Mouse (Mus musculus) A20 (cell line): Measurements from ENCODE around the gene Adam12.

Experiments
- DNase-seq: peaks from one replicate; pipeline ENCODE4 v3.0.0-alpha.2; 2011; ENCODE audit warnings: low read depth, low spot score

Adam12 gene

GRCm38 (mm10) chr7:134224741-134225612 lies 7.0 kb downstream of the Adam12 start:
- DNase-seq, result no peak

DNA sequence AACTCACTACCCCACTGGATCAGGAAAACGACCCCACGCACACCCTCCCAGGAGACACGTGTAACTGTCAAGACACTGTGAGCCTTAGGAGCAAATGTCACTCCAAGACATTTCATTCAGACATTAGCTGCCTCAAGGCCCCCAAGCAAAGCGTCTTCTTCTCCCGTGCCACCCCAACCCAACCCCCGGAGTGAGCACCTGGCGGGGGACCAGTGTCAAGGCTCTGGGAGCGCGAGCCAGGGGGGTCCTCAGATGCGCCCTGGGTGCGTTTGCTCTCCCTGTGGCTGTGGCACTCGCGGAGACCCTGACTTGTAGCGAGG lies 7.6 kb downstream of the Adam12 start:
- no peak for DNase-seq

GRCm38 (mm10) chr7:134223444-134224161 lies 8.3 kb downstream of the Adam12 start:
- DNase-seq, result no peak

DNA sequence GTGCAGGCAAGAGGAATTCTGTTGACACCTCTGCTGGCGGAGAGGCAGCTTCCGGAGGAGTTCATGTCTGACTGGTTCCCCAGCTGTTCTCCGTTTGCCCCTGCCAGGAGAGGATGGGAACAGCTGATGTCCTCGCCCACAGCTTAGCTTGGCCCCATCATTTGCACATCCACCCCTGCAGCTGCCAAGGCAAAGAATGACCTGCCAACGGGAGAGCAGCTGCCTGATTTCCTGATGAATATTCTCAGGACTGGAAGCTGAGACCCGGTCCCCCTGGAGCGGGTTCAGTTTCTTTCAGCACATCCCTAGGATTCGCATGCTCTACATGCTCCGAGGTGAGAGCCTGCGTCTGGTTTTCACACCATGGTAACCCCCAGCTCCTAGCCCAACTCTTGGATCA lies 24.0 kb downstream of the Adam12 start:
- DNase-seq, result no peak

GRCm38 (mm10) chr7:134193089-134193488 lies 38.9 kb downstream of the Adam12 start:
- no peak for DNase-seq

DNA sequence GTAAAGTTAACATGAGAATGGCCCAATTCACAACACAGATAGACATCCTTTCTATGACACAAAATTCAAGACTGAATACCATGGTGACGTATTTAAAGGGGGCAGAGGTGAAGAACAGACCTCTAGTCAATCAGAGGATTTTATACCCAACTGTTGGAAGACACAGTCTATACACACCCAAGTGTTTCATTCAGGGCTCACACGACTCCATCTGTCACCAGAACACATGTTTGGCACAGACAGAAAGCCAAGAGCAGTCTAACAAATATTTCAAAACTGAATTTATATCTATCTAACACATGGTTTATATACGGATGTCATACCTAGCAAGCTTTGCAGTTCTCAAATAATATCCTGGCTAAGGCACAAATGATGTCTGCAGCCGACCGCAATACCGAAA lies 41.8 kb downstream of the Adam12 start:
- DNase-seq, result no peak

DNA sequence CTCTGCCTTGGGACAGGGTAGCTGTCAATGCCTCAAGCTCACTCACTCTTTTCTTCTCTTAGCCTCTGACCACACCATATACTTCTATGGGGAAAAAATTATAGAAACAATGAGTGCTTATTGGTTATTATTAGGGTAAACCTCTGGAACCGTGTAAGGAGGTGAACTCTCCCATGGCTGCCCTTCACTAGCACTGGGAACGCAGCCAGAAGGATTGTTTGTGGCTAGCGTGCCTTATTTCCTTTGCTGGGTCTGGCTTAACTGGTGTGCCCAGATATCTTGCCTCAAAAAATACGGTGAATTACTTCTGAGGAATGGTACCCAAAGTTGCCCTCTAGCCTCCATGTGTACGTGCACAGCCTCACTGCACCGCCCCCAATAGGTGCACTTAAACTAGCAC lies 43.4 kb downstream of the Adam12 start:
- DNase-seq, result no peak

DNA sequence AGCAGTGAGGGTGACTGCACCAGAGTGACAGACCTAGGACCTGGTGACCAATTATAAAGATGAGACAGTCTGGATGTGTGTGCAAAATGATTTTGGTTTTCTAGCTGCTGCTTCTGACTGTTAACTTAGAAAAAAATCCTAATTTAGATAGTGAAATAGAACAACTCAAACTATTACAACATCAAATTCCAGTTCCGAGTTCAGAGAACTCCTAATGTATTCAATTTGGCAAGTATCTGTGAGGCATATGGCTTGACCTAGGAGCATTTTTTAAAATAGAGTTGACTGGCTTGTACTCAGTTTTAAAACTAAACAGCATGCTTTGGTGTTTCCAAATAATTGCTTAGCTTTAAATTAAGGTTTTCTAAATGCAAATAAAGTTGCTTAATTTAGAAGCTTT lies 44.0 kb downstream of the Adam12 start:
- DNase-seq, result no peak

DNA sequence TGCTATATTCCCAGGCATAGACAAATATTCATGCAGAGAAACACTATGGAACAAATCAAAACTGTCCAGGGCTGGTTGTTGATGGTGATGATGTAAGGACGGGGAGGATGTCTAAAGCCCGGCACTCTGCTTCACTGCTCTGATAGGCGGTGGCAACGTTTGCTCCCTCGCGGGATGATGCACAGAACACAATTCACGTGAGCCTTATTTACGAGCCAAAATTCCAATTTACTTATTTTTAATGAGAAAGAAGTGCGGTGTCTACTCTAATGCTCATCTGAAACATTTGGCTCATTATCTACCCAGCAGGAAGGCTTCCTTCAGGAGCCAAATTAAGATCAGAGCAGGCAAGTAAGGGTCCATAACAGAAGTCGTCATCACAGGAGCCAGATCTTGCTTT lies 45.4 kb downstream of the Adam12 start:
- no peak for DNase-seq

DNA sequence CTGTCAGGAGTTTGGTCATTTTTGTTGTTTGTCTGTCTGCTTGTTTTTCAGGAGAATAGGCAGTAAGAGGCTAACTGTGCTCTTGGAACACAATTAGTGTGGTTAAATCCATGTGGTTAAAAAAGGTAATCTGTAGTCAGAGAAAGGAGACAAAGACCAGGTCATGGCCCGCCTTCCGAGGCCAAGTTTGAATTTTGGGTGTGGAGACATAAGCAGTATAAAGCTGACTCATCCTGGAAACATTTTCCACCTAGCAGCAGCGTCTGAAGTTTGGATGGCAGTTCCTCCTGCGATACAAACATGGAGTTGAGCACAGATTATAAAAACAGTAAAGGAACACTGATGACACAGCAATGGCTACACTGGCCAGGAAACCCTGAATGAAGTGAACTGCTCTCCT lies 46.2 kb downstream of the Adam12 start:
- DNase-seq, result no peak

GRCm38 (mm10) chr7:134181717-134182116 lies 50.2 kb downstream of the Adam12 start:
- no peak for DNase-seq

DNA sequence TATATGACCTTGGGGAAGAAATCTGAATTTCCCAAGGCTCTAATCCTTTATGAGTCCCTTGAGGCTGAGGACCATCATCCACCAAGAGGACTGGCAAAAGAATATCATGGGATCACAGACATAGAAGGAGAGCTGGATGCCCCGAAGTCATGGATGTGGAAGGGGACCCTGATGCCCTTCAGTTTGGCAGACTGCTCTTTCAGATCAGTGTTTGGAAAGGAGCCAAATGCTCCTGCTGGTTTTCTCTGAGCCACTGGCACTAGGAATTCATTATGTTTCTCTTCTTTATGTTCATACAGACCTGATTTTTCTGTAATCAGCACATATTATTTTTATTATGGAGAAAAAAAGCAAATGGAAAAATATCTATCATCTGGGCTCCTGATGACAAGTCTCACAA lies 50.9 kb downstream of the Adam12 start:
- no peak for DNase-seq

GRCm38 (mm10) chr7:134177051-134177450 lies 54.9 kb downstream of the Adam12 start:
- no peak for DNase-seq

GRCm38 (mm10) chr7:134175201-134175600 lies 56.7 kb downstream of the Adam12 start:
- DNase-seq, result no peak

DNA sequence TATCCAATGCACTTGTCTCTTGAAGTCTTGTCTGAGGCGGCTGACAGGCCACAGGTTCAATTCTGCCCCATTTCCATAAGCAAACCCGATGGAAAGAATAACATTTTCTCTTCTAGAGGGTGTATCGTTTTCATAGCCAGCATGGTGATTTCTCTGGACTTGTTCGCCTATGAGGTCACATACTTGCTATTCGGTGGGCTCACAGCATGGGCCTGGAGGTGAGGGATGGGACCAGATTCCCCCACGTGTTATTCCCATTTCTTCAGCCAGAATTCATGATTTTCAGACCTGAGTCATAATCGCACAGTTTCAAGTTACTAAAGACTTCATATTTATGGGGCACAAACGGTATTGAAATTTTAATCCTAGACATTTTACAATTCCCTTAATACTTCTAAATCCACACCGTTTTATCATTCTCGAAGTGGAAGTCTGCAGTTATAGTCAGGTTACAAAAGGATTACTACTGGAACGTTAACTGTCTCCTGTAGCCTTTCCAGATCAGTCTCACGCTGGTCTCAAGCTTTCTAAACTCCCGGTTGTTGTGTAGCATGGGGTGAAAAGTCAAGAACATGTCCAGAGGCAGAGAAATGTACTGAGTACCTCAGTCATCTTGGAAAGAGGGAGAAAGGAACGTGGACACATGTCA lies 58.4 kb downstream of the Adam12 start:
- DNase-seq, result no peak

DNA sequence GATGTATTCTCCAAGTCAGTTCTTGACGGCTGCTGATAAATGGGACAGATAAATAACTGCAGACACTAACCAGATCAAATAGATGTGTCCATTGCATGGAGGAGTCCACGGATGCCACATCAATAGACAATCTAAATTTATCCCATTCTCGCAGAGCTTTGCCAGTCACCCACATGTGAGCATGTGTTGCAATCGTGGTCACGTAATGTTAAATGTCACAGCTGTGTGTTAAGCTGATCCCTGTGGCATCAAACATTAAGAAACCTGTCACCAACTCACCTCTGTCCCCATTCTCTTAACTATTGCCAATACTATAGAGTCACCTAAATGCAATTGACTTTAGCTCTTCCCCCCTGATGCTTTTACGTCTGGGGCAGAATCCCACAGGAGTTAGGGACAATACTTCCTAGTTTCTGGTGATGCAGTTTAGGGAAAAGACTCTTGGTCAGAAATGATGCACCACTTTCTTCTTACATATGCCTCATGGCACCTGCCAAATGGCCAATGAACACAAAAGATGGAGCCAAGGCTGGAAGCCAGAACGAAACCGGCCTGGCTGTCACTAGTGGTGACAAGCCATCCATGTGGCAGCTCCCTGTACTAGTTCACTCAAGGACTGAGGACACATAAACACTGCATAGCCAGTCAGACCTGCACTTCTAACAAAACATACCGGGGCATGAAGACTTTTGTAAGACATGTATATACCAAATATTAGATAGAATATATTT lies 61.6 kb downstream of the Adam12 start:
- no peak for DNase-seq

- no peak for DNase-seq
Measured at GRCm38 (mm10) chr7:134169780-134170179, 62.2 kb downstream of the Adam12 start.

GRCm38 (mm10) chr7:134167586-134167985 lies 64.4 kb downstream of the Adam12 start:
- no peak for DNase-seq

DNA sequence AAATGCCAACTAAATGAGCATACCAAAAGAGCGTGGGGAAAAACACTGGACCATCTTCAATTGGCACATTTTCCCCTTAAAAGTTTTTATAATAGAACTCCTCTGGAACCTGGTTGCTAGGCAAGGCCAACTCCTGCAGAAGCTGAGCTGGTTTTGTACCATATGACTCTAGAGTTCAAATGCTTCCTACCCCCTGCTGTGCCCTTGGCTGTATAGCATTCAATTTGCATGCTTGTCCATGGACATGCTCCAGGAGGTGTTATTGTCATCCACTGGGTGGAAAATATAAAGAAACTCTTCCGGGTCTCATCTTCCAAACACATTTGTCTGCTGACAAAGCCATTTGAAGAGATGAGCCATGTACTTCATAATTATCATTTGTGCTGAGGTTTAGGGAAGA lies 68.2 kb downstream of the Adam12 start:
- no peak for DNase-seq

- no peak for DNase-seq
Measured at GRCm38 (mm10) chr7:134162886-134163285, 69.1 kb downstream of the Adam12 start.

GRCm38 (mm10) chr7:134159608-134160007 lies 72.3 kb downstream of the Adam12 start:
- DNase-seq, result no peak

DNA sequence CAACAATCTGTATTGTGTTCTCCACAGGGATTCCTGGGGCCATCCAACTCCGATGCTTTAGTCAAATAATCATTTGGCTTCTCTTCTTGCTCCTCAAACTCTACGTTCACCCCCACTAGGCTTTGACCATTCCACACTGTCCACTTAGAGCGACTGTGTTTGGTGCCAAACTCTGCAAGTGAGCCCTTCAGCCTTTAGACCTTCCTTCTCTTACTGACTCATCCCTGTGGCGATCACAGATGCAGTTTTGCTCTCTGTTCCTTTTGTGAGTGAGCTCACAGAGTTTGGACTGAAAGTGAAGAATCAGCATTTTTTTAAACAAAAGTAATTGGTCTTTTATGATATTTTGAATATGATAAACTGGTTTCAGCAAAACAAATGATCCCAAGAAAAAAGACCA lies 80.6 kb downstream of the Adam12 start:
- no peak for DNase-seq
